ENCODE assay signal across 11 mouse cellular contexts in genomic region chr1:191099114-191099513, GRCm38 (mm10). TPM values are rescaled to one million over a fixed set of nuclear protein-coding genes. Genes with fewer than 3 reads are reported as not detected.
A peak's percentile ranks its signal among the peaks of the same experiment; 100 is the strongest.
DNase-seq lines count a peak whose midpoint lies in the region; ATAC-seq and TF ChIP-seq lines count a peak whose summit lies in the region.
"Had no signal": no experiment of that assay in that cellular context is flagged by ENCODE, and none has a peak within 500 bp of the region (broad histone marks: within the 10 kb centered on the region; RNA-seq: fewer than 3 reads in every experiment).

No protein-coding gene starts in this region.

- H3K36me3 ChIP-seq in kidney, embryonic 15.5 days = no peaks in the 10 kb centered on the region
- no peaks in the 10 kb centered on the region for H3K36me3 ChIP-seq in intestine, embryonic 14.5 days (ENCODE audit: control insufficient read depth, insufficient read depth, low read length)
- H3K36me3 ChIP-seq in midbrain, postnatal 0 days (ENCODE audit: insufficient read depth, low read length) = no peaks in the 10 kb centered on the region
- H3K36me3 ChIP-seq: G1E had no signal

- peak; percentile 23 for DNase-seq in embryo, embryonic 10 days (ENCODE audit: low spot score)
- no peak for DNase-seq in embryo, embryonic 11 days
- DNase-seq in kidney, postnatal 14 days = no peak
- DNase-seq in intestine, embryonic 14.5 days (ENCODE audit: low spot score) = no peak
- DNase-seq in midbrain, postnatal 0 days (ENCODE audit: low spot score) = no peak
- no peak for DNase-seq in Muller cell, postnatal 12 days (ENCODE audit: inconsistent ontology term)
- DNase-seq in thymus, adult 18-20 months = no peak
- DNase-seq: gastrocnemius, postnatal 10 days; thymus, postnatal 4 days had no signal

- 0 out of 2 replicates have a peak overlapping the region, but pooled peaks have one; percentile 71 for H3K9ac ChIP-seq in kidney, embryonic 15.5 days
- no peak overlapping the region for H3K9ac ChIP-seq in intestine, embryonic 14.5 days (ENCODE audit: low read length)
- H3K9ac ChIP-seq in midbrain, postnatal 0 days (replicated peaks; ENCODE audit: low read length, poor library complexity, severe bottlenecking) = no peak overlapping the region

- no peak overlapping the region for H3K27ac ChIP-seq in kidney, embryonic 15.5 days
- H3K27ac ChIP-seq in intestine, embryonic 14.5 days (ENCODE audit: low read depth) = no peak overlapping the region
- H3K27ac ChIP-seq in midbrain, postnatal 0 days (ENCODE audit: low read depth, low read length) = no peak overlapping the region

- H3K27me3 ChIP-seq in kidney, embryonic 15.5 days = 0 out of 2 replicates have a peak, but pooled peaks cover 15% of the 10 kb centered on the region
- 0 out of 2 replicates have a peak, but pooled peaks cover 3% of the 10 kb centered on the region for H3K27me3 ChIP-seq in intestine, embryonic 14.5 days (replicated peaks; ENCODE audit: control insufficient read depth, insufficient read depth, low read length)
- peaks cover 23% of the 10 kb centered on the region for H3K27me3 ChIP-seq in midbrain, postnatal 0 days (ENCODE audit: insufficient read depth, low read length)

- 31% methylated on average over 5 of the region's 5 CpGs for WGBS in kidney, embryonic 15.5 days
- WGBS in intestine, embryonic 14.5 days = 37% methylated on average over 5 of the region's 5 CpGs
- 43% methylated on average over 5 of the region's 5 CpGs for WGBS in midbrain, postnatal 0 days

- no peaks in the 10 kb centered on the region for H3K9me3 ChIP-seq in kidney, embryonic 15.5 days (replicated peaks)
- no peaks in the 10 kb centered on the region; the same call in 1 of the 2 replicates for H3K9me3 ChIP-seq in intestine, embryonic 14.5 days (ENCODE audit: control insufficient read depth, low read length)
- H3K9me3 ChIP-seq in midbrain, postnatal 0 days (ENCODE audit: low read length) = no peaks in the 10 kb centered on the region

- peaks cover 30% of the 10 kb centered on the region for H3K4me1 ChIP-seq in kidney, embryonic 15.5 days
- peaks cover 9% of the 10 kb centered on the region for H3K4me1 ChIP-seq in intestine, embryonic 14.5 days (replicated peaks; ENCODE audit: control insufficient read depth, insufficient read depth, low read length)
- H3K4me1 ChIP-seq in midbrain, postnatal 0 days (ENCODE audit: insufficient read depth, low read length) = 0 out of 2 replicates have a peak, but pooled peaks cover 4% of the 10 kb centered on the region

- peak overlapping the region; percentile 71 for H3K4me3 ChIP-seq in kidney, embryonic 15.5 days (replicated peaks)
- H3K4me3 ChIP-seq in intestine, embryonic 14.5 days (ENCODE audit: low read depth, low read length) = no peak overlapping the region
- H3K4me3 ChIP-seq in midbrain, postnatal 0 days (ENCODE audit: low read depth, low read length) = peak overlapping the region; percentile 52; the same call in 1 of the 2 replicates

- peak overlapping the region; percentile 100 for H3K4me2 ChIP-seq in kidney, embryonic 15.5 days
- H3K4me2 ChIP-seq in intestine, embryonic 14.5 days (ENCODE audit: low read length) = peak overlapping the region; percentile 99
- H3K4me2 ChIP-seq in midbrain, postnatal 0 days (ENCODE audit: low read depth, low read length, poor library complexity, severe bottlenecking) = no peak overlapping the region

- ATAC-seq in kidney, embryonic 15.5 days (replicated peaks; ENCODE audit: low FRiP score) = no peak
- no peak for ATAC-seq in intestine, embryonic 14.5 days (replicated peaks; ENCODE audit: low FRiP score, low TSS enrichment, low read depth)
- ATAC-seq in midbrain, postnatal 0 days (ENCODE audit: low FRiP score) = no peak

- no peak for TF ChIP-seq CTCF in midbrain, postnatal 0 days (IDR thresholded peaks at IDR 0.05)

RNA-seq across cellular contexts. Expression of gene Batf3, which starts 1.5 kb away (rescaled TPM):
- polyA plus RNA-seq in kidney, embryonic 15.5 days (2015; fragmentation: Nextera tagmentation; extraction: Ambion mirVana) = 12.5 and 13.7 TPM in 2 replicates
- polyA plus RNA-seq in intestine, embryonic 14.5 days (2014; fragmentation: Nextera tagmentation; extraction: Ambion mirVana) = 10.7 and 12.5 TPM in 2 replicates
- total RNA-seq in midbrain, postnatal 0 days (2014; rRNA removed) = 1.3 and 4.9 TPM in 2 replicates
- polyA plus RNA-seq in midbrain, postnatal 0 days (2015; fragmentation: Nextera tagmentation; extraction: Ambion mirVana) = 1.3 and 1.6 TPM in 2 replicates

RNA-seq across cellular contexts. Expression of gene Nsl1, which starts 36.3 kb away (rescaled TPM):
- polyA plus RNA-seq in kidney, embryonic 15.5 days (2015; fragmentation: Nextera tagmentation; extraction: Ambion mirVana) = 22.1 and 23.1 TPM in 2 replicates
- 20.8 and 23.9 TPM in 2 replicates for polyA plus RNA-seq in intestine, embryonic 14.5 days (2014; fragmentation: Nextera tagmentation; extraction: Ambion mirVana)
- total RNA-seq in midbrain, postnatal 0 days (2014; rRNA removed) = 1.6 and 1.9 TPM in 2 replicates
- polyA plus RNA-seq in midbrain, postnatal 0 days (2015; fragmentation: Nextera tagmentation; extraction: Ambion mirVana) = 1.8 and 1.9 TPM in 2 replicates

RNA-seq across cellular contexts. Expression of gene Tatdn3, which starts 36.4 kb away (rescaled TPM):
- 12.8 and 13.8 TPM in 2 replicates for polyA plus RNA-seq in kidney, embryonic 15.5 days (2015; fragmentation: Nextera tagmentation; extraction: Ambion mirVana)
- 12.4 and 16.7 TPM in 2 replicates for polyA plus RNA-seq in intestine, embryonic 14.5 days (2014; fragmentation: Nextera tagmentation; extraction: Ambion mirVana)
- 21.5 and 39.0 TPM in 2 replicates for total RNA-seq in midbrain, postnatal 0 days (2014; rRNA removed)
- polyA plus RNA-seq in midbrain, postnatal 0 days (2015; fragmentation: Nextera tagmentation; extraction: Ambion mirVana) = 12.8 and 14.7 TPM in 2 replicates
